Mouse (Mus musculus) brown adipose tissue, adult 24 weeks (tissue): ENCODE results near the gene Mogat2. TPM values are rescaled to one million over a fixed set of nuclear protein-coding genes. Genes with fewer than 3 reads are reported as not detected.

ENCODE experiments used
- H3K27ac ChIP-seq: fragments of 200-500 bp; replicated peaks from 2 replicates; pipeline ENCODE4 v1.5.1; 2012; ENCODE audit warnings: low read depth, mild to moderate bottlenecking, low read length
- H3K4me1 ChIP-seq: fragments of 200-500 bp; 2 replicates; pipeline ENCODE4 v1.6.1; 2012; ENCODE audit warnings: low read length, mixed read lengths; ENCODE audit not compliant: control insufficient read depth, insufficient read depth, insufficient read length
- H3K4me3 ChIP-seq: fragments of 200-500 bp; 2 replicates; pipeline ENCODE4 v1.5.1; 2012; ENCODE audit warnings: low read depth, mild to moderate bottlenecking, low read length, moderate library complexity; ENCODE audit not compliant: insufficient read depth
- polyA plus RNA-seq: library from polyadenylated mRNA; stranded (reverse); fragments of >200 nt; gene quantifications from 2 replicates; pipeline ENCODE4 v1.2.4, GENCODE M21; 2012; ENCODE audit not compliant: missing spikeins, insufficient read depth, insufficient read length

Gene Mogat2
- polyA plus RNA-seq, 1 experiment: 0.59 TPM

- Histone ChIP-seq H3K27ac (no peak overlapping the region), H3K4me1 (peaks cover 2% of the 10 kb centered on the region; the same call in 1 of the 2 replicates), H3K4me3 (no peak overlapping the region)
These were observed 66.5 kb downstream of the Mogat2 start for GRCm38 (mm10) chr7:99171730-99172463.

GRCm38 (mm10) chr7:99170519-99170918 lies 67.9 kb downstream of the Mogat2 start:
- Histone ChIP-seq H3K27ac (no peak overlapping the region), H3K4me3 (no peak overlapping the region), H3K4me1 (peaks cover 2% of the 10 kb centered on the region; the same call in 1 of the 2 replicates)

GRCm38 (mm10) chr7:99169717-99170403 lies 68.6 kb downstream of the Mogat2 start:
- H3K27ac ChIP-seq: no peak overlapping the region
- peaks cover 2% of the 10 kb centered on the region; the same call in 1 of the 2 replicates for H3K4me1 ChIP-seq
- H3K4me3 ChIP-seq: no peak overlapping the region

Other genes with a start within 250 kb of the Mogat2 start
- gene Uvrag, start 97.5 kb downstream of the Mogat2 start, polyA plus RNA-seq: 11.5 and 12.4 TPM in 2 replicates
- 1,082 and 1,581 TPM in 2 replicates for gene Dgat2, start 55.9 kb downstream of the Mogat2 start, polyA plus RNA-seq
- gene Map6, start 28.8 kb upstream of the Mogat2 start, polyA plus RNA-seq: 9.4 and 18.8 TPM in 2 replicates
- gene Serpinh1, start 114.6 kb upstream of the Mogat2 start, polyA plus RNA-seq: 245 and 533 TPM in 2 replicates
- gene Gdpd5, start 142.8 kb upstream of the Mogat2 start, polyA plus RNA-seq: 10.1 and 10.9 TPM in 2 replicates
- not detected in 2 replicates for gene Klhl35, start 227.4 kb upstream of the Mogat2 start, polyA plus RNA-seq
- gene Rps3, start 245.1 kb upstream of the Mogat2 start, polyA plus RNA-seq: 458 and 609 TPM in 2 replicates